Mouse (Mus musculus): ENCODE measurements around the gene Tmc2. TPM values are rescaled to one million over a fixed set of nuclear protein-coding genes. Genes with fewer than 3 reads are reported as not detected.

The Tmc2 gene
- polyA plus RNA-seq, 1 experiment from 2014 or later, result not detected

DNA sequence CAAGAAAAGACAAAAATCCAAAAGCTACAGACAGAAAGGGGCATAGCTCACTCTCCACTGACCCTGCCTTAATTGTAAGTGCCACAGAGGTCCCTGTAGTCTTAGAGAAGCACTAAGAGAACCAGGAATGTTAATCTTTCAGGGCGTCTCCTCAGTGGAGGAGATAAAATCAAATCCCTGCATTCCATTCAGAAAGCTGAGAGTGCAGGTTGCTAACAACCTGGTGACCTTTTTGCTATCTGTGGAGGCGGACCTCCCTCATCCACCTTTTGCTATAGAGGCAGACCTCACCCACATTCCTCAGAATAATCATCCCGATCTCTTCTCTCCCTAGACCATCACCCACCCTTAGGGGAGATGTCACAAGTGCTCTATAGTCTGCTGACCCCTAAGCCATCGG is 94.1 kb downstream of the Tmc2 start:
- H3K4me3 ChIP-seq (ENCODE audit: low read length), result no peak overlapping the region
- H3K9me3 ChIP-seq (replicated peaks; ENCODE audit: control insufficient read depth, low read length), result no peaks in the 10 kb centered on the region
- ATAC-seq (replicated peaks; ENCODE audit: extremely low read depth, insufficient read depth, low FRiP score), result no peak
- no peak overlapping the region for H3K9ac ChIP-seq (ENCODE audit: low read length)
- H3K36me3 ChIP-seq (ENCODE audit: control insufficient read depth, insufficient read depth), result no peaks in the 10 kb centered on the region
- WGBS, result 53% methylated on average over 4 of the region's 4 CpGs
- no peak overlapping the region for H3K27ac ChIP-seq (ENCODE audit: low read length)
- H3K4me2 ChIP-seq (ENCODE audit: low read depth, low read length), result no peak overlapping the region
- peaks cover 10% of the 10 kb centered on the region for H3K27me3 ChIP-seq (ENCODE audit: control insufficient read depth, insufficient read depth, low read length)
- no peaks in the 10 kb centered on the region; the same call in 1 of the 2 replicates for H3K4me1 ChIP-seq (ENCODE audit: control insufficient read depth, insufficient read depth, low read length)

GRCm38 (mm10) chr2:130291434-130291833 is 96.4 kb downstream of the Tmc2 start:
- H3K27ac ChIP-seq (ENCODE audit: low read length), result no peak overlapping the region
- no peaks in the 10 kb centered on the region for H3K36me3 ChIP-seq (ENCODE audit: control insufficient read depth, insufficient read depth)
- H3K27me3 ChIP-seq (ENCODE audit: control insufficient read depth, insufficient read depth, low read length), result peaks cover 19% of the 10 kb centered on the region
- no peaks in the 10 kb centered on the region; the same call in 1 of the 2 replicates for H3K4me1 ChIP-seq (ENCODE audit: control insufficient read depth, insufficient read depth, low read length)
- 11% methylated on average over 8 of the region's 8 CpGs for WGBS
- H3K9ac ChIP-seq (ENCODE audit: low read length), result no peak overlapping the region
- ATAC-seq (replicated peaks; ENCODE audit: extremely low read depth, insufficient read depth, low FRiP score), result no peak
- no peaks in the 10 kb centered on the region for H3K9me3 ChIP-seq (replicated peaks; ENCODE audit: control insufficient read depth, low read length)
- H3K4me3 ChIP-seq (ENCODE audit: low read length), result no peak overlapping the region
- peak overlapping the region; percentile 33; the same call in 1 of the 2 replicates for H3K4me2 ChIP-seq (ENCODE audit: low read depth, low read length)

DNA sequence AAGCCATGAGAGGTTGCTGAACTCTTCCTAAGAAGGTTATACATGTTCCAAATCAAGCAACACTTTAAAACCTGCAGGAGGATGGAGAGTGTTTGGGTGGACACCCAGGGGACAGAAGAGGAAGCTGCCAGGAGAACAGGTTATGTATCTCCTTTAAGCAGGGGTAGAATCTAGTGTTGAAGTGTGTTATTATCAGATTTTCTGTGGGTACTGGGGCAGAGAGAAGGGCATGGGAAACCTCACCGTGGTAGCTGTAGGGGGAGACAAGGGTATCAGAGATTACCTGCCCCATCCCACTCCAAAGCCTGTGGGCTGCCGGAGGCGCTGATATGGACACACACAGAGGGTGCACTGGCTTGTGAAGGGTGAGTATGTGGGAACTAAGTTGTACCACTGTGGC is 98.0 kb downstream of the Tmc2 start:
- no peak overlapping the region for H3K4me2 ChIP-seq (ENCODE audit: low read depth, low read length)
- H3K36me3 ChIP-seq (ENCODE audit: control insufficient read depth, insufficient read depth), result no peaks in the 10 kb centered on the region
- H3K27ac ChIP-seq (ENCODE audit: low read length), result no peak overlapping the region
- peaks cover 34% of the 10 kb centered on the region for H3K27me3 ChIP-seq (ENCODE audit: control insufficient read depth, insufficient read depth, low read length)
- no peaks in the 10 kb centered on the region; the same call in 1 of the 2 replicates for H3K4me1 ChIP-seq (ENCODE audit: control insufficient read depth, insufficient read depth, low read length)
- 40% methylated on average over 3 of the region's 3 CpGs for WGBS
- no peaks in the 10 kb centered on the region for H3K9me3 ChIP-seq (replicated peaks; ENCODE audit: control insufficient read depth, low read length)
- no peak overlapping the region for H3K9ac ChIP-seq (ENCODE audit: low read length)
- no peak for ATAC-seq (replicated peaks; ENCODE audit: extremely low read depth, insufficient read depth, low FRiP score)
- no peak overlapping the region for H3K4me3 ChIP-seq (ENCODE audit: low read length)

GRCm38 (mm10) chr2:130293486-130293885 is 98.5 kb downstream of the Tmc2 start:
- Histone ChIP-seq H3K36me3 (ENCODE audit: control insufficient read depth, insufficient read depth) (no peaks in the 10 kb centered on the region), H3K4me3 (ENCODE audit: low read length) (no peak overlapping the region), H3K27ac (ENCODE audit: low read length) (no peak overlapping the region), H3K4me2 (ENCODE audit: low read depth, low read length) (no peak overlapping the region), H3K9ac (ENCODE audit: low read length) (no peak overlapping the region), H3K27me3 (ENCODE audit: control insufficient read depth, insufficient read depth, low read length) (peaks cover 36% of the 10 kb centered on the region), H3K4me1 (ENCODE audit: control insufficient read depth, insufficient read depth, low read length) (no peaks in the 10 kb centered on the region; the same call in 1 of the 2 replicates), H3K9me3 (replicated peaks; ENCODE audit: control insufficient read depth, low read length) (no peaks in the 10 kb centered on the region)
- 5% methylated on average over 4 of the region's 4 CpGs for WGBS
- ATAC-seq (replicated peaks; ENCODE audit: extremely low read depth, insufficient read depth, low FRiP score), result no peak

- Histone ChIP-seq H3K27me3 (ENCODE audit: control insufficient read depth, insufficient read depth, low read length) (peaks cover 37% of the 10 kb centered on the region), H3K4me3 (ENCODE audit: low read length) (peak overlapping the region; percentile 68), H3K9me3 (replicated peaks; ENCODE audit: control insufficient read depth, low read length) (no peaks in the 10 kb centered on the region), H3K4me2 (ENCODE audit: low read depth, low read length) (peak overlapping the region; percentile 76), H3K36me3 (ENCODE audit: control insufficient read depth, insufficient read depth) (no peaks in the 10 kb centered on the region), H3K9ac (ENCODE audit: low read length) (peak overlapping the region; percentile 74), H3K27ac (ENCODE audit: low read length) (no peak overlapping the region), H3K4me1 (ENCODE audit: control insufficient read depth, insufficient read depth, low read length) (no peaks in the 10 kb centered on the region; the same call in 1 of the 2 replicates)
- ATAC-seq (replicated peaks; ENCODE audit: extremely low read depth, insufficient read depth, low FRiP score), result no peak
- 9% methylated on average over 20 of the region's 20 CpGs for WGBS
Measured at GRCm38 (mm10) chr2:130294218-130294935, 99.4 kb downstream of the Tmc2 start.

DNA sequence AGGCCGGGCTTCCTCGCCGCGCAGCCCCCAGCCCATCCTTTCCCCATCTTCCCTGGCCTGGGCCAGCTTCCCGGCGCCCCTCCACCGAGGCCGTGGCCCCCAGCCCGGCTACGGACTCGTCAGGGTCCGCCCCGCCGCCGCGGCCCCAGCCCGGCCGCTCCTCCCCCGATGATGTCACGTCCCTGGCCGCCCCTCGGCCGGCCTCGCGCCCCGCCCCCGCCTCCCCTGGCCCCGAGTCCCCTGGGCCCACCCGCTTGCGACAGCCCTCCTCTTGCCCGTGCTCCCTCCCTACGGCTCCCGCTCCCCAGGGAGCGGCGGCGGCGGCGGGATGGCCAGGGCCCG is 99.9 kb downstream of the Tmc2 start, which contains the start of gene Ebf4:
Gene Ebf4, plus strand, starts transcription at position 234 of the 342 bp plus-strand sequence.
- Histone ChIP-seq H3K9me3 (replicated peaks; ENCODE audit: control insufficient read depth, low read length) (no peaks in the 10 kb centered on the region), H3K27me3 (ENCODE audit: control insufficient read depth, insufficient read depth, low read length) (peaks cover 38% of the 10 kb centered on the region), H3K4me1 (ENCODE audit: control insufficient read depth, insufficient read depth, low read length) (no peaks in the 10 kb centered on the region; the same call in 1 of the 2 replicates), H3K9ac (ENCODE audit: low read length) (peak within 1 kb of the TSS; percentile 74), H3K4me3 (ENCODE audit: low read length) (peak within 1 kb of the TSS; percentile 68), H3K4me2 (ENCODE audit: low read depth, low read length) (peak within 1 kb of the TSS; percentile 76), H3K27ac (ENCODE audit: low read length) (no peak within 1 kb of the TSS), H3K36me3 (ENCODE audit: control insufficient read depth, insufficient read depth) (no peaks in the 10 kb centered on the region)
- WGBS, result 0% methylated on average over 20 of the region's 39 CpGs
- peak; percentile 78 for ATAC-seq (replicated peaks; ENCODE audit: extremely low read depth, insufficient read depth, low FRiP score)

DNA sequence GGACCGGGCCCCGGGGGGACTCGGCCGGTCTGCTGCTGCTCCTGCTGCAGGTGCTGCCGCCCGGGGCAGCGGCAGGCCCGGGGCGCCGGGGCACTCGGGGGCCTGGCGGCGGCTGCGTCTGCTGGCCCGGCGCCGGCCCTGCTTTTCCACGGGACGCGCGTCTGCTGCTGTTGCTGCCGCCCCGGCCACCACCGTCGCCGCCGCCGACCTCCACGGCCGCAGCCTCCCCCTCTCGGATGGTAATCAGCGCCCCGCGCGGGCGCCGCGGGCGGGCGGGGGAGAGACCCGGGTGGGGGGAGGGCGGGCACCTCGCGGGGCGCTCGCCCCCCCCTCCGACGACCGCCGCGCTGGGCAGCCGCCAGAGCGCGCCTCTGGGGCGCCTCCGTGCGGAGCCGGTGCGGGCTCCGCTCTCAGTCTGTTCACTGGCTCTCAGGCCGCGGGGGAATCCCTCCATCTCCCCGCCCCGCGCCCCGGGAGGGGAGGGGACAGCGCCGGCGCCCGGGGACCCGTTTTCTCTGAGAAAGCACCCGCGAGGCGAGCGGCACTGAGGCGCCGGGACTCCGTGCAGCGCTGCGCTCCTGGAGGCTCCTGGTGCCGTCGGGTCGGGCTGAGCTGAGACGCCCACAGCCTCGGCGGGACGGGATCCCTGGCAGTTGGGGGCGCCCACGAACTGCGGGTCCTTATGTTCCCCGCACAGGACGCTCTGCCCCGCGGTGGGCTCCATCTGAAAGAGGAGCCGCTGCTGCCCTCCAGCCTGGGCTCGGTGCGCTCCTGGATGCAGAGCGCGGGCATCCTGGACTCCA is 100.5 kb downstream of the Tmc2 start:
- peak; percentile 69 for ATAC-seq (replicated peaks; ENCODE audit: extremely low read depth, insufficient read depth, low FRiP score)
- Histone ChIP-seq H3K27ac (ENCODE audit: low read length) (no peak overlapping the region), H3K27me3 (ENCODE audit: control insufficient read depth, insufficient read depth, low read length) (peaks cover 38% of the 10 kb centered on the region), H3K9ac (ENCODE audit: low read length) (peak overlapping the region; percentile 74), H3K36me3 (ENCODE audit: control insufficient read depth, insufficient read depth) (no peaks in the 10 kb centered on the region), H3K4me1 (ENCODE audit: control insufficient read depth, insufficient read depth, low read length) (no peaks in the 10 kb centered on the region; the same call in 1 of the 2 replicates), H3K4me2 (ENCODE audit: low read depth, low read length) (peak overlapping the region; percentile 76), H3K4me3 (ENCODE audit: low read length) (peak overlapping the region; percentile 68), H3K9me3 (replicated peaks; ENCODE audit: control insufficient read depth, low read length) (no peaks in the 10 kb centered on the region)
- under 1% methylated on average over 72 of the region's 99 CpGs for WGBS

GRCm38 (mm10) chr2:130296134-130296745 is 101.2 kb downstream of the Tmc2 start:
- Histone ChIP-seq H3K27me3 (ENCODE audit: control insufficient read depth, insufficient read depth, low read length) (peaks cover 38% of the 10 kb centered on the region), H3K4me2 (ENCODE audit: low read depth, low read length) (peak overlapping the region; percentile 76), H3K4me3 (ENCODE audit: low read length) (peak overlapping the region; percentile 68), H3K9me3 (replicated peaks; ENCODE audit: control insufficient read depth, low read length) (no peaks in the 10 kb centered on the region), H3K9ac (ENCODE audit: low read length) (no peak overlapping the region), H3K36me3 (ENCODE audit: control insufficient read depth, insufficient read depth) (no peaks in the 10 kb centered on the region), H3K27ac (ENCODE audit: low read length) (no peak overlapping the region), H3K4me1 (ENCODE audit: control insufficient read depth, insufficient read depth, low read length) (no peaks in the 10 kb centered on the region; the same call in 1 of the 2 replicates)
- no peak; the same call in 1 of the 2 replicates for ATAC-seq (replicated peaks; ENCODE audit: extremely low read depth, insufficient read depth, low FRiP score)
- WGBS, result 6% methylated on average over 20 of the region's 20 CpGs
